Mouse (Mus musculus) E14TG2a.4 (cell line): ENCODE results near the gene Hyou1.

Experiments
- CTCF ChIP-seq: conservative IDR thresholded peaks from 2 replicates; pipeline ENCODE4 v1.5.1; 2014; ENCODE audit warnings: low read length
- NANOG ChIP-seq: IDR thresholded peaks from 2 replicates; pipeline ENCODE4 v1.6.1; 2014; ENCODE audit warnings: borderline replicate concordance, low read length, mixed read lengths
- POU5F1 ChIP-seq: IDR thresholded peaks from 2 replicates; pipeline ENCODE4 v1.6.1; 2014; ENCODE audit warnings: low read length, borderline replicate concordance

DNA sequence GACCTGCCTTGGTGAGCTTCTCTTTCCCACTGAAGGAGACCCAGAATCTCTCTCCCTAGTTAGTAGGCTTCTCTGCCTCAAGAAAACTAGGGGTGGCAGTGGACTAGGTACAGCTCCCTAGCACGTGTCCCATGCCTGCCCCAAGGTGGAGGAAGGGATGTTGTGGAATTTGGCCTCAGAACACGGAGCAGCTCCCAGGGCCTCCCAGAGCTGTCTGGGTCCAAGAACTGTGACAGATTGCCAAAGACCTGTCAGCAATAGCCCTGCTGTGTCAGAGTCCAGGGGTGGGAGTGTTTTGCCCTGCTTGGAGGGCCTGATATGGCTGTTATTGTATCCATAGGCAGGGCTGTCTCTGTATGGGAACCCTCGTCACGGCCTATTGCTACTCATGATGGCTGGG, 21.8 kb downstream of the Hyou1 start:
- TF ChIP-seq CTCF (no peak), POU5F1 (no peak), NANOG (no peak)
